Mouse (Mus musculus) heart, adult 2 months (tissue): Measurements from ENCODE around the gene 1700025G04Rik.

Experiments
- CTCF ChIP-seq: fragments of 200-600 bp; IDR thresholded peaks from 2 replicates; pipeline ENCODE4 v1.8.1; 2022; ENCODE audit warnings: antibody characterized with exemption, mild to moderate bottlenecking, moderate library complexity
- EP300 ChIP-seq: fragments of 200-500 bp; IDR thresholded peaks from 2 replicates; pipeline ENCODE4 v1.6.1; 2011; ENCODE audit warnings: low read depth, low read length, control low read depth; ENCODE audit not compliant: insufficient read depth
- POLR2A ChIP-seq: fragments of 200-500 bp; IDR thresholded peaks from 2 replicates; pipeline ENCODE4 v1.6.1; 2011; ENCODE audit warnings: mild to moderate bottlenecking, low read depth, low read length, control low read depth; ENCODE audit not compliant: insufficient read depth

GRCm38 (mm10) chr1:151957669-151958068 lies 132.3 kb downstream of the 1700025G04Rik start:
- TF ChIP-seq CTCF (no peak), POLR2A (no peak), EP300 (no peak)
